Mouse (Mus musculus): ENCODE results near the gene Hlcs.

DNA sequence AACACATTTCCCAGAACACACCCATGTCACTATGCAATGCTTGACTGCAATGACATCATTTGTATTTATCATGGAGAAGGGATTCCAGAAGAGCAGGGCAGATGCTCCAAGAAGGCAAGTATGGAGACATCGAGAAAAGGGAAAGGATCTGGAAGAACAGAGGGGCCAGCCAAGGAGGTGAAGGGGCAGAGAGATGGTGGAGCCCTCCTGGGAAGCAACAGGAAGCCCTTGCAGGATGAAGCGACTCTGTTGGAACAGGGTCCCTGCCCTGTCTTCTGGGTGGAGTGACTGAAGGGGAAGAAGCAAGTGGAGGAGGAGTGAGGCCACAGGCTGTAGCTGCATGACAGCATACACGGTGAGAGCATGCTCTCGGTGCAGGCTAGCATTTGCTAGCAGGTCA, 79.2 kb downstream of the Hlcs start:
- TF ChIP-seq POLR2A (IDR thresholded peaks at IDR 0.05; ENCODE audit: low read depth, low read length) (no peak), CTCF (conservative IDR thresholded peaks at IDR 0.05; ENCODE audit: insufficient read depth, insufficient read length, low read depth, low read length) (no peak)

Measured in kidney, adult 2 months (tissue).